Mouse (Mus musculus): Measurements from ENCODE around the gene Tpcn1.
A peak's percentile ranks its signal among the peaks of the same experiment; 100 is the strongest.

Tpcn1 gene

GRCm38 (mm10) chr5:120588569-120589094 lies at the start of gene Tpcn1, which contains the start of gene Iqcd:
Tpcn1 (minus strand) TSS chr5:120588673.
Iqcd (plus strand) TSS chr5:120589016.
- peak; percentile 100 for DNase-seq (ENCODE audit: low spot score)

- DNase-seq (ENCODE audit: low spot score), result no peak
Observed at GRCm38 (mm10) chr5:120635633-120636032, 47.2 kb upstream of the Tpcn1 start.

DNA sequence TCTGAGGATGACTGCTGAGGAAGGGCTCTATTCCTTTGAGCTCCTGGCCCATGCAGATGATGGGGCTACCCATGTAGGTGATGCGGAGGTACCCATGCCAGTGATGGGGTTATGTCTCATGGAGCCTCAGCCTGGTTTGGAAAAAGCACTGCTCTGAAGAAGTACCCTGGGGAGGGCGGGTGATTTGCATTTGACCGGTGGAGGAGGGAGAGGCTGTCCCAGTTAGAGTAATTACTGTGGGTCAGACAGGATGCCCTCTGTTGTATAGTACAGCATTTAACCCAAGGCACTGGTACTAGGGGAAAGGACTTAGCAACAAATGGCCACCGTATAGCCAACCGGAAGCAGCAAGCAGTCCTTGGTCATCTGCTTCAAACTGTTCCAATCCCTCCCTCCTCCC lies 46.4 kb upstream of the Tpcn1 start:
- no peak for DNase-seq (ENCODE audit: low spot score)

DNA sequence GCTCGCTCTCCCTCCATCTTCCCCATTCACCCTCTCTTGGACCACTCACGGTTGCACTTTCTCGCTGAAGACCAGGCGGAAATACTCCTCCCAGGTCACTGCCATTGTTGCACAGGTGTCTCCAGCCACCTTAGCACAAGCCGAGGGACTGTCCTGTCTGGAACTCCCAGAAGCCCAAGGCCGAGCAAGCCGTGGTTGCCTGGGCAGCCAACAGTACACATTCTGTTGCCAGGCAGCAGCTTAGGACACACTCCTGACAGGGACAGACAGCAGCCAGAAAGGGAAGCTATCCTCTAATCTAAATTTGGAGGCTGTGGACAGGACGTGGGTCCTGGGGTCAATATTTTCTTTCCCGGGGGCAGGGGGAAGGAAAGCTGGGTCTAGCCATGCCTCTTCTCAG lies 45.7 kb upstream of the Tpcn1 start, which contains the start of gene Cfap73:
Cfap73 (minus strand) TSS at position 105 of the 400 bp plus-strand sequence.
- DNase-seq (ENCODE audit: low spot score), result no peak

GRCm38 (mm10) chr5:120631892-120632291 lies 43.4 kb upstream of the Tpcn1 start:
- DNase-seq (ENCODE audit: low spot score), result no peak

- DNase-seq (ENCODE audit: low spot score), result no peak
Observed at GRCm38 (mm10) chr5:120631128-120631527, 42.7 kb upstream of the Tpcn1 start.

DNA sequence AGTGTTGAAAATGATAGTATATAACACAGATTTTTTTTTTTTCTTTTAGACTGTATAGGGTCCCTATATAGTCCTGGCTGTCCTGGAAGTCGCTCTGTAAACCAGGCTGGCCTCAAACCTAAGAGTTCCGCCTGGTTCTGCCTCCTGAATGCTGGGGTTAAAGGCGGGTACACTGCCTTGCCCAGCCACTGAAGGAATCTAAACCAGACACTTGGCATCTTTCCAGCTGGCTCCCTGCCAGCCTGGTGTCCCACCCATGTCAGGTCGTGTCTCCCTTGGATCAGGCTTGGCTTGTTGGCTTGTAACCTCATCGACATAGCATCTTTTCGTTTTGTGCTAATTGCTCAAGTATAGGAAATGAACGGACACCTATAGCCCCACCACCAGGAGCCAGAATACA lies 40.2 kb upstream of the Tpcn1 start:
- DNase-seq (ENCODE audit: low spot score), result peak; percentile 74

DNA sequence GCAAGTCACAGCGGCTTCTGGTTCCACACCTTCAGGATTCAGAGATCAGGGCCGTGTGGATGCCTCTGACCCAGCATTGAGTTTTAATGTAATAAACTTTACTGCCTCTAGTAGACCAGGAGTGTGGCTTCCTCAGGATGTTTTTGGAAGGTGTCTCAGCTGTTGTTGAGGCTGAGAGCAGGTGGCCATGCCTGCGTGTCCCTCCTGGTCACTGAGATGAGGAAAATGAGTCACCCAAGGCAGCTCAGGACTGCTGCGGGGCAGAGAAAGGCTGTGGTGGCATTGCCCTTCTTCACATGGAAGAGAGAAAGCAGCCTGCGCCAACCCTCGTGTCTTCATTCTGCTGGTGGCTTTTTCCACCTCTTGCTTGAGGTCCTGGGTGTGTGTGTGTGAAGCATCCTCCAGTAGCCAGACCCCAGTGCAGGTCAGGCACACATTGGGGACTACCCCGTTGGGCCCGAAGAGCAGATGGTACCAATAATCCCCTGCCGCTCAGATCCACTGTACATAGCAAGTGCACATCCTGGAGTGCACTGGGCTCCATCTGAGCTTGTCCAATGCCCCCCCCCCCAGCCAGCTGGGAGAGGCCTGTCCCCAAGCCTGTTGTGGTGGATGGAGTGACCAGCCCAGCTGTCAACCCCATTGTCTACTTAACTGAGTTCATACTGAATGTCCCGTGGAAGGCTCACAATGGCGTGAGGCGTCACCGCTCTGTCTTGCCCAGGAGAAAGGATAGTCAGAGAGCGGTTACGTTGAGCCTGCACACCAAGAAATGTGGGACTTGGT lies 39.2 kb upstream of the Tpcn1 start:
- DNase-seq (ENCODE audit: low spot score), result no peak

GRCm38 (mm10) chr5:120626399-120626798 lies 37.9 kb upstream of the Tpcn1 start:
- peak; percentile 84 for DNase-seq (ENCODE audit: low spot score)

GRCm38 (mm10) chr5:120624427-120624826 lies 36.0 kb upstream of the Tpcn1 start:
- DNase-seq (ENCODE audit: low spot score), result no peak

- no peak for DNase-seq (ENCODE audit: low spot score)
Observed at GRCm38 (mm10) chr5:120622198-120622851, 33.9 kb upstream of the Tpcn1 start.

- DNase-seq (ENCODE audit: low spot score), result no peak
Observed at GRCm38 (mm10) chr5:120621846-120622197, 33.3 kb upstream of the Tpcn1 start.

- DNase-seq (ENCODE audit: low spot score), result no peak
Observed at GRCm38 (mm10) chr5:120621078-120621765, 32.7 kb upstream of the Tpcn1 start.

- peak; percentile 92 for DNase-seq (ENCODE audit: low spot score)
Observed at GRCm38 (mm10) chr5:120620375-120621077, 32.1 kb upstream of the Tpcn1 start.

GRCm38 (mm10) chr5:120619201-120619600 lies 30.7 kb upstream of the Tpcn1 start:
- peak; percentile 84 for DNase-seq (ENCODE audit: low spot score)

DNA sequence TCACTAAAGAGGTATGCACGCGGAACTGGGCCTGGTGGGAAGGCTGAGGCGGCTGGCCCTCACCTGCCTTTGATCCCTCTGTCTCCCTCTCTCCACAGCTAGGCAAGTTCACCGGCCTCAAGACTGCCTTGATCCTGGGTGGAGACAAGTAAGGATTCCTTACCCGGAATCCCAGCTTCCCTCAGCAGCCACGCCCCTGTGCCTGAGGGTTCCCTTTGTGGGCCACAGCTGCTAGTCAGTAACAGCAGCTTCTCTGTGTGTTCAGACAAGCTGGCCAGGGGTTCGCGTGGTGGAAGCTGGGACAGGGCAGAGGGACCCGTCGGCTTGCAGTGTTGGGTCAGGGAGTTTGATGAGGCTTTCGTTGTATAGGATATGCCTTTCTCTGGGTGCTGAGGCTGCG lies 30.3 kb upstream of the Tpcn1 start:
- no peak for DNase-seq (ENCODE audit: low spot score)

GRCm38 (mm10) chr5:120615903-120616302 lies 27.4 kb upstream of the Tpcn1 start:
- peak; percentile 66 for DNase-seq (ENCODE audit: low spot score)

DNA sequence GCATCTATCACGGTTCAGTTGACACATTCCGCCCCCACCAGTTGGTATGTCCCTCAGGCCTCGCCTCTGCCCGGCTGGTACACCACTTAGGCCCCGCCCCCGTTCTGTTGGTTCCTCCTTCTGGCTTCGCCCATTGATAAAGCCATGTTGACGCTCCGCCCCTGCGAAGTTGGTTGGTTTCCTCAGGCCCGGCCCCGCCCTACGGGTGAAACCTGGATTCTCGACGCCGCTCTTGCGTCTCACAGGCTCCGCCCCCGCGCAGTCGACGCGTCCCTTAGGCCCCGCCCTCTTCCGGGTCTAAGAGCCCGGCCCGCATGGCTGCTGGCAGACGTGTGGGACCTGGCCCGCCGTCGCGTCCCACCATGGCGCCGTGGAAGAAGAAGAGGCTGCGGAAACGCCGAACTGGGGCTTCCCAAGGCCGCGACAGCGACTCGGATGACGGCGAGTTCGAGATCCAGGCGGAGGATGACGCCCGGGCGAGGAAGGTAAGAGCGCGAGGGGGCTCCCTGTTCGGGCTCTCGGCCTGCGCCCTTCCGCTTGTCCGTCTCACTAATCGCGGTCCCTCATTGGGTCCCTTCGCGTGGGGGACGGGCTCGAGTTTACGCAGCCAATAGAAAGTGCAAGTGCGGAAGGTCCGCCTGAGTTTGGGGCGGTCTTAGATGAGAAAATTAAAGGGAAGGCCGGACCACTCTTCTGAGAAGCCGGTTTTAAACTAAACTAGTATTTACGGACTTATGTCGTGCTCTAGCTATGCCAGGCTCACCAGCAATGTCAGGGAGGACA lies 24.5 kb upstream of the Tpcn1 start:
- peak; percentile 100 for DNase-seq (ENCODE audit: low spot score)

GRCm38 (mm10) chr5:120612442-120612821 lies 24.0 kb upstream of the Tpcn1 start, which contains the start of the genes Rita1 and Ddx54:
Rita1 (minus strand) TSS chr5:120612589.
Ddx54 (plus strand) TSS chr5:120612739.
- peak; percentile 99 for DNase-seq (ENCODE audit: low spot score)

GRCm38 (mm10) chr5:120611416-120611815 lies 22.9 kb upstream of the Tpcn1 start:
- DNase-seq (ENCODE audit: low spot score), result peak; percentile 59

DNA sequence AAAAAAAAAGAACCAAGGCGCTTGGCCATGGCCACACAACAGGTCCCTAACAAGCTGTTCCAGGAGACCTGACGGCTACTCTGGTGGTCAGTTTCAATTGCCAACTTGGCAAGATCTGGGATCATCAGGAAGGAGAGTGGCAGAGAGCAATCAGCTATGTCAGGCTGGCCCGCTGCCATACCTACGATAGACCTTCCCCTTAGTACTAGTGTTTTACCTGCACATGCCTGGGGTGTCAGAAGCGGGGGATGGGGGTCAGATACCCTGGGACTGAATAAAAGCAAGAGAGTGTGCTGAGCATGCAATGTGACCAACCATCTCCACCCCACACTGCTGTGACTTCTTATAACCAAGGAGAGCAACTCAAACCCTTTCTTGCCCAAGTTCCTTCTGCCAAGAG lies 22.4 kb upstream of the Tpcn1 start:
- DNase-seq (ENCODE audit: low spot score), result peak; percentile 64
